Mouse (Mus musculus) embryo, embryonic 9.5 days (tissue): Measurements from ENCODE around the gene Birc3.

Source experiments
- DNase-seq: peaks from one replicate; pipeline ENCODE4 v3.0.0-alpha.2; 2017; ENCODE audit errors: extremely low spot score

Gene Birc3

DNA sequence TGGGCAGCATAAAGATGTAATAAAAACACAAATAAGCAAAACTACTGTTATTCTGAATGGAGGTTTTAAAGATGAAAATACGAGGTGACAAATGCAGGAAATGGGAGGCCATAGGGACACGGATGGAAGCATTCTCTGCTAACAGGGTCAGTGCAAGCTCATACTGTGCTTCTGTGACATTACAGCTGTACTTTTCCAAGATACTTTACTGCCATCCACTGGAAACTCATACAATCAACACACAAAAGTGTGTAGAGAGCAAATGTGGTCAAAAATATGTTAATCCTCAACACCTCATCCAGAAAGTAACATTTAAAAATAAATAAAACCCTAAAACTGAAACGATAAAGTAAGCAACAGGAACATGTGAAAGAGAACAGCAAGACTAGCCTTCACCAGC is 50.2 kb downstream of the Birc3 start:
- no peak for DNase-seq

DNA sequence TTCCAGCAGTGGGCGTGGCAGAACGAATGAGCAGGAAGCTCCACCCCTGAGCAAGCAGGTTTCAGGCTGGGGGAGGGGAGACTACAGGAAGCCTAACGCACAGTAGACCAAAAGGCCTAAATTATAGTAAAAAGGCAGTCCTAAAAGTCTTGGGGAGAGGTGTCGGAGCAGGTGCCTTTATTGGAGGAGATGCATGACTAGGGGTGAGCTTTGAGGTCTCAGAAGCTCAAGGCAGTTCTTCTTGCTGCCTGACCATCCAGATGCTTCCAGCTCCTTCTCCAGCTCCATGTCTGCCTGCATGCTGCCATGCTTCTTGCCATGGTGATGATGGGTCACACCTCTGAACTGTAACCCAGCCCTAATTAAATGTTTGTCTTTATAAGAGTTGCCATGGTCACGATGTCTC is 67.9 kb downstream of the Birc3 start:
- no peak for DNase-seq
